Mouse (Mus musculus) neutrophil, adult 5-6 weeks (primary cell): ENCODE measurements at regions not wholly inside any gene's neighbourhood (a gene's known extent, or its start where the extent isn't known, plus 50 kb on each side); places are given as distances from the start of the nearest gene placed in this dataset.
A peak's percentile ranks its signal among the peaks of the same experiment; 100 is the strongest.
"Not testable (repeated sequence)": the region's sequence is repeated elsewhere in the genome, so short reads cannot be mapped to it uniquely, and the experiment has no call there.

ENCODE experiments used
- ATAC-seq: fragments of 151-379, 151-347 bp; 2 replicates; pipeline ENCODE4 v1.8.0; 2017; ENCODE audit warnings: mild to moderate bottlenecking, moderate TSS enrichment; ENCODE audit not compliant: insufficient number of reproducible peaks, poor library complexity, low FRiP score, severe bottlenecking; ENCODE audit errors: extremely low read depth

DNA sequence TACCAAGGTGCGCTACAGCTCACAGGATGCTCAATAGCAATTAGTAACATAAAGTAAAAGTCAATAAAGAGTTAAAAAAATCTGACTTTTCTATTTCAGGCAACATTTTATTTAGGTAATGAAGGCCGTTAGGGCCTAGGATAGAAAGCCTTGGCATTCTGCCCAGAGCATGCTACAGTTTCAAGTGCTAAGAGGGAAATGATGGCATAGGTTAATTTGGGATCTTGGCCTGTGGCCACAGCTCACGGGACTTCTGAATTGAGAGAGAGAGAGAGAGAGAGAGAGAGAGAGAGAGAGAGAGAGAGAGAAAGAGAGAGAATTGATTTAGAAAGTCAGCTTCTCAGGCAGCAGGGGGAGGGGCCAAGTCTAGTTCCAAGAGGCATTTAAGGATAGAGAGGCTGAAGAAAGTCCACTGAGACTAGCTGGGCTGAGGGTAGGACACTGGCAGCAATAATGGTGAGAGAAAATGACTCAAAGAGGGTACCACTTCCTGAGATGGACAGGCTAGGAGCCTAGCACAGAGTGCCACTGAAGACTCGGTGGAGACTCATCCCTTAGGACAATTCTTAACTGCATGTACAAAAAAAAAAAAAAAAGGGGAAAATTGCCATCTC lies 52.6 kb upstream of the Klf14 start:
- no peak for ATAC-seq

GRCm38 (mm10) chr6:31016566-31016965 lies 57.7 kb upstream of the Klf14 start:
- no peak for ATAC-seq

DNA sequence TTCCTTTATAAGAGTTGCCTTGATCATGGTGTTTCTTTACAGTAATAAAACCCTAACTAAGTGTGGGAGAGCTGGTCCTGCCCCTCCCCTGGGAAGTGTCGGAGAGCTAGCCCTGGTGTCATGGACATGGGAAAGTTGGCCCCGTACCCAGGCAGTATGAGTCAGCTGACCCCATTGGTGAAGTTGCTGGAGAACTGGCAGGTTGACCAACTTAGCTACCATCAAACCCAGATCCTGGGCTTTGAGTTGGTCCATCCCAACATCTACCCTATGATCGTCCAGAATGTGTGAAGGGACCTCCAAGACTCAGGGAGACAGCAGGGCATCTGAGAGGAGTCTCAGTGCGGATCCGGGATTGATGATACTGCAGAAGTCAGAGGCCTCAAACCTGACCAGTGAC lies 62.9 kb upstream of the Klf14 start:
- ATAC-seq: no peak

DNA sequence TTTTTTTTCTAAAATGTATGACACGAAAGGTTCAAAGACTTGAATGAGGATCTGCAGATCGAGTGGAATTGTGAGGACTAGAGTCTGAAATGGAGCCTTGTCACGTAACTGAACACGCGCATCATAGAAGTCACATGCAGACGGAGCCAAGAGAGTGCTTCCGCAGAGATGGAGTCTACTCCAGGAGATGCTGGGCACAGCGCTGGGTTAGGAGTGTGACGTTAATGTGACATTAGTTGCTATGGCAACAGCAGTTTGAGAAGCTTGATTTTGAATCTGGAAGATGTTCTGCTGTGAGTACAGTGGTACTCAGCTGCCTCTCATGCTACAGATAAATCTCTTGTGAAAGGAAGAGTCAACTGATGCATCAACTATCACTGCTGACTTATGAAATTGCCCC lies 70.9 kb upstream of the Klf14 start:
- ATAC-seq: no peak

DNA sequence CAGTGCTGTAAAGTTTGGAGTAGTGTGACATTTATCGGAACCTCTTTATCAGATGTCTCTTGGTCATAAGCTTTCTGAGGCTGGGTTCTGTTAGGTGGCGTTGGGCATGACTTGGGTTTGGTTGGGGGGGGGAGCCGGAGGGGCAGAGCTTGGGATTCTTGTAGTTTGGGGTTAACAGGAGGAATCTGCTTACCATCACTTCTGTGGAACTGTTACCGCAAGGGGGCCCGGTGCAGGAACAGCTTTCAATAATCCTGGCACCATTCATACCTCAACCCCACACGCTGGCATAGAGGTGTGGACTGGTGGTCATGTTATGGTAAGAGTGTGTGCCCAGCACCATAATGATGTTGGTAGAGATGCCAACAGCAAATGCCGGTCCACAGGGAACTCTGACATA lies 72.1 kb upstream of the Klf14 start:
- no peak for ATAC-seq

DNA sequence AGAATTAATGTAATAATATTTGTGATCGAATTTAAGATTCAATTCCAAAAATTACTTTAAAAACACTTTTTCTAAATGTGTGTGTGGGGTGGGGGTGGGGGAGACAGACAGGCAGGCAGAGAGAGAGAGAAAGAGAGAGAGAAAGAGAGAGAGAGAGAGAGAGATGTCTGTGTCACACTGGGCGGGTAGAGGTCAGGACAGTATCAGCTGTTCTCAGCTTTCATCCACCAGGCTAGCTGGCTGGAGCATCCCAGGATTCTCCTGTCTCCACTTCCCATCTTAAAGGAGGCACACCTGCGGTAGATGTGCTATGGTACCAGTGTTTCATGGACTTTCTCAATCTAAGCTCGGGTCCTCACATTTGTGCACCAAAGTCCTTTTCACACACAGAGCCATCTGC lies 73.3 kb upstream of the Klf14 start:
- ATAC-seq: no peak

DNA sequence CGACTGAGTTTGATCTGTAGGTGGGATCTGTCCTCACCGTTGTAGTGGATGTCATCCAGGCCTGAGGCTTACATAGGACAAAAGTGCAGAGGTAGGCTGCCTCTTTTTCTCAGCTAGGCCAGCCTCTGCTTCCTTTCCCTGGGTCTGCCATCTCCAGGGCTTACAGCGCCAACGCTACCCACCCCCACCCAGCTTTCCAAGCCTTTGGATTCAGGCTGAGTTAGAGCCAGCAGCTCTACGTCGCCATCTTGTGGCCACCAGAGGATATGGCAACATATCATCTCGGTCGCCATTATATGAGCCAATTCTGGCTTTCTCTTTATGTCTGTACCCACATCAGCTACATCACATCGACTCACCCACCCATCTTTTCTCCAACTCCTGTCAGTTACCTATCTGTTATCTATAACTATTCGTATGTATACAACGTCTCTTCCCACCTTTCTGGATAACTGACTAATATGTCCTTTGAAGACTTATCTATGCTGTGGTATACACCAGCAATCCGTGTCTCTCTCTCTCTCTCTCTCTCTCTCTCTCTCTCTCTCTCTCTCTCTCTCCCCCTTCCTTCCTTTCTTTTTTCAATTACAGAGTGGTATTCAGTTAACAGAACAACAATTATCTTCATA lies 74.2 kb upstream of the Klf14 start:
- ATAC-seq: peak; percentile 85

DNA sequence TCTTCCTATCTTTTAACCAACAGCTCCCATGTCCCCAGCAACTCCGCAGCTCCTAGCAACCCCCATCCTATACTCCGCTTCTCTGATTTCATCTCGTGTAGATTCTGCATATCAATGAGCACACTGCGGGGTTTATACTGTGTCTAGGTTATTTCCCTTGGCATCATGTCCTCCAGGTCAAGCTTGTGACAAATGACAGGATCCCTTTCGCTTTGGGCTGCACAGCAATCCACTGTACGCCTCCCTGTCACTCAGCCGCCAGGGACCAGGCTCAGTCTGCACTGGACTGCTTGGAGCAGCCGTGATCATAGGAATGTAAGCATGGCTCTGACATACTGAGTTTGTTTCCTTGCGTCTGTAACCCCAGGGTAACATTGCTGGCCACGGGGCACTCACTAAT lies 75.9 kb upstream of the Klf14 start:
- ATAC-seq: no peak

DNA sequence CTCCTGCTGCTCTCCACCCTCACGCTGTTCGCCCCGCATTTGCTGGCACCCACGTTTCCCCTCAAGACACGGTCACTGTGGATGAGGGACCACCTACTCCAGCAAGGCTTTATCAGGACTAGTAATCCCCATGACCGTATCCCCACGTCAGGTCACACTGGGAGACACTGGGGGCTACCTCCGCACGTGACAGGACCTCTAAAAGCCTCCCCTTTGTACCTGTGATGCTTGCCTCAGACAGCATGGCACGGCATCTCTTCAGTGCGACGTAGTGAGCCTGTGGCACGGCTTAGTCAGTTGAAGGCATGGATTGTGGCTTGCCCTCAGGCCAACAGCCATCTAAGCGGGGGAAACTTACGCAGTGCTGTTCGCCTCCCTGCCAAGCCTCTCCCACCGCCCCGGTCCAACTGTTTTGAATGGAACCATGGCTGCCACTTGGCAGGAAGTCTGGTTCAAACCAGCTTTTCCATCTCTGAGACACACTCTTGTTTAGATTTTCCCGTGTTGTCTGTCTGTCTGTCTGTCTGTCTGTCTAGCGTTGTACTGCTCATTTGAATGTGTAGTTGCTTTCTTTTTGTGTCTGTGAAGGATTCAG lies 79.0 kb upstream of the Klf14 start:
- no peak for ATAC-seq

DNA sequence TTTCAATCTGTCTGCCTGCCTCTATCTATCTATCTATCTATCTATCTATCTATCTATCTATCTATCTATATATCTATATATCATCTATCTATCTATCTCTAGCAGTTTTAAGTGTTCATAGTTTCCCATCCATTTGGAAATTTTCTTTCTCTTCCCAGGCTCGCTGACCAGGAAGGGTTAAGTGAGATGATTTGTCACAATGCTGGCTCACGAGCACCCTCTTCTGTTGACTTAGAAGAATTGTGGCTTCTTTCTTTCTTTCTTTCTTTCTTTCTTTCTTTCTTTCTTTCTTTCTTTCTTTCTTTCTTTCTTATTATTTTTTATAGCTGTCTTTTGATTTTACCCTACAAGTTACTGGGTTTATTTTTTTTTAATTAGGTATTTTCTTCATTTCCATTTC lies 79.6 kb upstream of the Klf14 start:
- not testable (repeated sequence) for ATAC-seq

GRCm38 (mm10) chr6:31039485-31039884 lies 80.6 kb upstream of the Klf14 start:
- no peak for ATAC-seq

DNA sequence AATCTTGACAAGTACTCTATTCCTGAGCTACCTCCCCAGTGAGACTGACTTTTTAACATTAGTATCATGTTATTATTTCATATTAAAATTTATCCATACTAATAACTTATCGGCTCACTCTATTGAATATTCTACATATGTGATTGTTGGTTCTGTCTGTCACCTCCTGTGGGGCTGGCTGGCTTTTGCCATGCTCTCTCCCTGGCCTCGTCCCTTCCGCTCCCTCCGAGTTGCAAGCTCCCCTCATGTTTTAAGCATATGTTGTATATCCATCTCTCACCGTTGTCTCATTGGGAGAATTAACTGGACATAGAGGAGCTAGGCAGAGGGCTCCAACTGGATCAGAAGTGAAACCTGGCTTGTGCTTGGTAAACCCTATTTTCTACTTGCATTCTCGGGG lies 81.9 kb upstream of the Klf14 start:
- no peak for ATAC-seq

- no peak for ATAC-seq
Observed at GRCm38 (mm10) chr6:31043368-31043767, 84.5 kb upstream of the Klf14 start.

- ATAC-seq: no peak
Observed at GRCm38 (mm10) chr6:31043919-31044318, 85.0 kb upstream of the Klf14 start.

GRCm38 (mm10) chr6:31046197-31046596 lies 87.3 kb upstream of the Klf14 start:
- no peak for ATAC-seq

DNA sequence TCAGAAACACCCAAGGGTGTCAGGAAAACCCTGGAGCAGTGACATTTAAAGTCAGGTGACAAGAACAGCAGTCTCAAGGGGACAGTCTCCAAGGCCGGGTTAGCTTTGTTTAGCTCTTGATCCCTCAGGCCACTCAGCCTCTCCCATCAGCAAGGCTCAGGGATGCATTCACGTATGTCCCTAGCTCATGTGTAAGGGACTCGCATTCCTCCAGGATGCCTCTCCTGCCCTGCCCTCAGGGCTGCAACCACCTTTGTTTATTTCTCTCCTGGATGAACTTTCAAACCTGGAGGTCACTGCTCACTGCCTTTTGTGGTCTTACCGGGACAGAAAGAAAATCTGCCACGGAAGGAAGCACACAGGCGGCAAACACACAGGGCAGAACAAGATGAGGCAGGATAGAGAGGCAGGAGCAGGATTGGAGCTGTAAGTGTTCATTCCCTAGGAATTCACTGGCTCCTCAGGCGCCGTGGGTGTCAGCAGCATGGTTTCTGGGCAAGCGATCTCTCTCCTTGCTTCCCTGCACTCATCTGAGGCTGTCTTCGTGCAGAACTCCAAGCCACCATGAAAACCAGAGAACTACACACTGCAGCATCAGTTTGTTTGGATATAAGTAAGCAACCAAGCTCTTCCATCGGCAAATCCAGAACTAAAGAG lies 90.2 kb upstream of the Klf14 start:
- ATAC-seq: no peak

- no peak for ATAC-seq
Observed at GRCm38 (mm10) chr6:31050831-31051230, 92.0 kb upstream of the Klf14 start.

GRCm38 (mm10) chr6:31051771-31052170 lies 92.9 kb upstream of the Klf14 start:
- ATAC-seq: no peak

GRCm38 (mm10) chr6:31053003-31053402 lies 94.1 kb upstream of the Klf14 start:
- no peak for ATAC-seq
